Mouse (Mus musculus): ENCODE measurements around the gene Gpbar1. TPM values are rescaled to one million over a fixed set of nuclear protein-coding genes. Genes with fewer than 3 reads are reported as not detected.
"Not testable (repeated sequence)": the region's sequence is repeated elsewhere in the genome, so short reads cannot be mapped to it uniquely, and the experiment has no call there.

The Gpbar1 gene
- polyA plus RNA-seq, 1 experiment: 1.6 TPM

DNA sequence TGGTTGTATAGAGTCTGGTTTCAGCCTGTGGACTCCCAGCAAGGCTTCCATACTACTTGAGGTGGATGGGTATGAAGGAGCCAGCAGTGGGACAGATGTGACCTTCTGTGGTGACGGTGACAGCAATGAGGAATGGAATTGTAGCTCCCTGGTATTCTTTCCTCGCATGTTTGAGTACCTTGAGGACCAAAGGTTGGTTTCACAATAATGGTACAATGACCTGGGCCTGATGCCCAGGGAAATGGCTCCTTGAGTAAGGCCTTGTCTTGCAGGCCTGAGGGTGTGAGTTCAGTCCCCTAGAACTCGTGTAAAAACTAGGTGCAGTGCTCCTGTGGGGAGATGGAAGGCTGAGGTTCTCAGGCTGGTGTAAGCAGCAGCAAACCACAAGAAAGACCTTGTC, 40.4 kb downstream of the Gpbar1 start:
- no peak for DNase-seq (ENCODE audit: low spot score)

DNA sequence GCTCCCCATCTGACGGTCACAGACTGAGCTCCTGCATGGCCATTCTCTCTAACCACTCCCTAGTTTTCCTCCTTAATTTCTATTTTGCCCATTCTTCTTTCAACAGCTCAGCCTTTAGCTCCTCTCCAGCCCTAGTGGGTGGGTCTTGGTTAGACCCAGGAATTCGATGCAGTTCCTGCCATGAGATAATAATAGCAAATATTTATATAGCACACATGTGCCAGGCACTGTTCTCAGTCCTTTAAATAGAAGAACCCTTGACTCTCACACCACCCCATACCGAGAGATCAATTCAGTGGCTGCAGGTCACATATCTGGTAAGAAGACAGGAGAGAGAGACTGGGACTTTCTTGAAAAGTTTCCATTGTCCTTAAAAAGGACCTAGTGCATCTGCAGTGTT, 43.0 kb downstream of the Gpbar1 start:
- no peak for DNase-seq (ENCODE audit: low spot score)

DNA sequence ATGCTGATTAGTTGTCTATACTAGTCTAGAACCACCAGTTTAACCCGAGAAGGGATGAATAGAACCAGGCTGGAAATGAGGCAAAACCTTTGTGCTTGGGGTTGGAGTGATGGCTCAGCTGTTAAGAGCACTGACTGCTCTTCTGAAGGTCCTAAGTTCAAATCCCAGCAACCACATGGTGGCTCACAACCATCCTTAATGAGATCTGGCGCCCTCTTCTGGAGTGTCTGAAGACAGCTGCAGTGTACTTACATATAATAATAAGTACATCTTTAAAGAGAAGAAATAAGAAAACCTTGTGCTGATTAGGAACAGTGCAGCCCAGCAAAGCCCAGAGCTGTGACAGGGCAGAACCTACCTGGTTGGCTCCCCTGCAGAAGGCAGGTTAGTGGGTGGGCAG, 48.6 kb downstream of the Gpbar1 start:
- DNase-seq (ENCODE audit: low spot score): not testable (repeated sequence)

Other genes with a start within 250 kb of the Gpbar1 start
- gene Tns1, start 154.1 kb upstream of the Gpbar1 start, polyA plus RNA-seq (2012; rRNA removed): 192 and 408 TPM in 2 replicates
- gene Rufy4, start 153.0 kb upstream of the Gpbar1 start, polyA plus RNA-seq (2012; rRNA removed): 1.2 TPM in 2 replicates
- gene Cxcr2, start 124.6 kb upstream of the Gpbar1 start, polyA plus RNA-seq (2012; rRNA removed): 0.03 TPM in 2 replicates
- not detected in 2 replicates for gene Cxcr1, start 83.9 kb upstream of the Gpbar1 start, polyA plus RNA-seq (2012; rRNA removed)
- 372 and 394 TPM in 2 replicates for gene Arpc2, start 42.5 kb upstream of the Gpbar1 start, polyA plus RNA-seq (2012; rRNA removed)
- 131 and 137 TPM in 2 replicates for gene Aamp, start 6.2 kb downstream of the Gpbar1 start, polyA plus RNA-seq (2012; rRNA removed)
- gene Pnkd, start 6.4 kb downstream of the Gpbar1 start, polyA plus RNA-seq (2012; rRNA removed): 60.6 and 61.9 TPM in 2 replicates
- gene Tmbim1, start 27.1 kb downstream of the Gpbar1 start, polyA plus RNA-seq (2012; rRNA removed): 91.2 and 120 TPM in 2 replicates
- 2.7 and 2.9 TPM in 2 replicates for gene Catip, start 83.6 kb downstream of the Gpbar1 start, polyA plus RNA-seq (2012; rRNA removed)
- 13.2 and 16.5 TPM in 2 replicates for gene Slc11a1, start 96.6 kb downstream of the Gpbar1 start, polyA plus RNA-seq (2012; rRNA removed)
- gene Ctdsp1, start 113.0 kb downstream of the Gpbar1 start, polyA plus RNA-seq (2012; rRNA removed): 93.7 and 117 TPM in 2 replicates
- gene Vil1, start 130.8 kb downstream of the Gpbar1 start, polyA plus RNA-seq (2012; rRNA removed): 0.07 and 0.10 TPM in 2 replicates
- gene Cnot9, start 227.5 kb downstream of the Gpbar1 start, polyA plus RNA-seq (2012; rRNA removed): 21.0 and 24.0 TPM in 2 replicates